Mouse (Mus musculus): ENCODE data around the gene Irgm2. TPM values are rescaled to one million over a fixed set of nuclear protein-coding genes. Genes with fewer than 3 reads are reported as not detected.
"Not testable (repeated sequence)": the region's sequence is repeated elsewhere in the genome, so short reads cannot be mapped to it uniquely, and the experiment has no call there.

Irgm2 gene
- polyA plus RNA-seq, 1 experiment from 2014 or later = 0.49 TPM

DNA sequence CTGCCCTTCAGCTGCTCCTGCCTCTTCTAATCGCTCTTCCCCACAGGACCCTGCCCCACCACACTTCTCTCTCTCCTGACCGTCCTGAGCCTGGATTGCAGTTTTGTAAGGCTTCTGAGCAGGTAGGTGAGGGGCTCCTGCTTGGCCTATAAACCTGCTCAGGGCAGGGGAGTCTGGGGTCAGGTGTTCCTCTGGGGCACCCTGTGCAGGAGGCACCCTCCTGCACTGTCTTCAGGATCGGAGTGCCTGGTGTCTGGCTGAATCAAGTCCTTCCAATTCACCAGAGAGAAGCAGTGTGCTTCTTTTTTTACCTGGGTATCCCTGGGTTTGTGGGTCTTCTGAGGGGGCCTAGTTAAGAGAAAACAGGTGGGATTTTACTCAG lies 15.6 kb downstream of the Irgm2 start:
- not testable (repeated sequence) for H3K9ac ChIP-seq; H3K27me3 ChIP-seq; ATAC-seq; H3K27ac ChIP-seq; H3K4me3 ChIP-seq; H3K4me1 ChIP-seq; H3K36me3 ChIP-seq (ENCODE audit: poor library complexity, severe bottlenecking); H3K9me3 ChIP-seq (replicated peaks)
- WGBS = 43% methylated on average over 2 of the region's 3 CpGs
- peak overlapping the region; percentile 39; the same call in 1 of the 2 replicates for H3K4me2 ChIP-seq

DNA sequence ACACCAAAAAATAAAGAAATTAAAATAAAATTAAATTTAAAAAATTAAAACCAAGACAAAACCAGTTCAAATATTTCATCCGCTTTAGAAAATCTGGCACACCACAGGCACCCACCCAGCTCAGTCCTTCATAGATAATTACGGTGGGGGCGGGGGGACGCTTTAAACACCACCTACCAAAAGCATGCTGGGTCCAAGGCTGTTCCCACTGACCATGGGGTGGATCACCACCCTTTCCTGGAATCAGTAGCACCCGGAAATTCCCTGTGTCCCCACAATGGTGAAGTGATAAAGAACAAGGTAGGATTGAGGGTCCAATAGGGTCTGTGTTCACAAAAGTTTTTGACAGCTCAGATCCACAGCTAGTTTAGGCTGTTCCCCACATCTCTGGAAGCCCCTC lies 16.4 kb downstream of the Irgm2 start:
- Histone ChIP-seq H3K9me3 (replicated peaks) (no peaks in the 10 kb centered on the region), H3K4me1 (peaks cover 4% of the 10 kb centered on the region; the same call in 1 of the 2 replicates), H3K27me3 (no peaks in the 10 kb centered on the region), H3K4me2 (no peak overlapping the region), H3K36me3 (ENCODE audit: poor library complexity, severe bottlenecking) (no peaks in the 10 kb centered on the region), H3K4me3 (no peak overlapping the region), H3K27ac (no peak overlapping the region), H3K9ac (no peak overlapping the region)
- no peak for ATAC-seq
- WGBS = 84% methylated on average over 5 of the region's 5 CpGs

DNA sequence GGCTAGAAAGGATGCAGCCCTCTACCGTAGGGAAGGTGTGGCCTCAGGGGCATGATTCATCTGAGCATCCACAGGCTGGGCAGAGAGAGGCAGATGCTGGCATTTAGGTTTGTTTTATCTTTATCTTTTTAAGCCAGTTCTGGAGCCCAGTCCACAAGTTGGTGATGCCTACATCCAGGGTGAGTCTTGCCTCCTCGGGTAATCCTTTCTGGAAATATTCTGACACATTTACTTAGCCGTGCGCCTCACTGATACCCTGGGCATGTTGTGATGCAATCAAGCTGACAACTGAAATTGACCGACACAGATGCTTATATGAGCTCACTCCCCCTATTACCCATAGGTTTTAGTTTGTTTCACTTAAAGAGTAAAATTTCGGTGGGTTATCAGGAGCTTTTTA lies 17.4 kb downstream of the Irgm2 start:
- no peaks in the 10 kb centered on the region for H3K4me1 ChIP-seq
- H3K27me3 ChIP-seq = no peaks in the 10 kb centered on the region
- no peak for ATAC-seq
- no peak overlapping the region for H3K27ac ChIP-seq
- no peak overlapping the region for H3K9ac ChIP-seq
- no peaks in the 10 kb centered on the region for H3K36me3 ChIP-seq (ENCODE audit: poor library complexity, severe bottlenecking)
- H3K4me3 ChIP-seq = no peak overlapping the region
- H3K4me2 ChIP-seq = no peak overlapping the region
- H3K9me3 ChIP-seq (replicated peaks) = no peaks in the 10 kb centered on the region
- 89% methylated on average over 6 of the region's 6 CpGs for WGBS

DNA sequence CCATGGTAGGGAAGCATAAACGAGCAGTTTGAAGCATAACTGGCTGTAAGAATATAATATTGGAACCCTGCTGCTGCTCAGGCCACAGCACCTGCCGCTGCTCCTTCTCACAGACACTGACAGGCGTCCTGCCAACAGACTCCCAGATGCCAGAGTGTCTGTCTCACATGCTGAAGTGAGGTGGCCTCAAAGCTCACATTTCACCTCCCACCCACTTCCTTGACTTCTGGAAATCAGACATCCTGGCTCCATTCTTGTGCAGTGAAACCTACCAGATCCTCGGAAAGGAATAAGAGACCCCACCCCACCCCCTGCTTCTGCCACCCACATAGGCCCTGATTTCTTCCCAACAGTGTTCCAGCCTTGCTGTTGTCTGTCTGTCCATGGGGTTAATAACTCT lies 24.3 kb downstream of the Irgm2 start:
- Histone ChIP-seq H3K9me3 (replicated peaks) (no peaks in the 10 kb centered on the region), H3K4me2 (no peak overlapping the region), H3K4me3 (no peak overlapping the region), H3K27ac (no peak overlapping the region), H3K36me3 (ENCODE audit: poor library complexity, severe bottlenecking) (no peaks in the 10 kb centered on the region), H3K27me3 (no peaks in the 10 kb centered on the region), H3K9ac (no peak overlapping the region), H3K4me1 (no peaks in the 10 kb centered on the region)
- 60% methylated on average over 4 of the region's 4 CpGs for WGBS
- no peak for ATAC-seq

DNA sequence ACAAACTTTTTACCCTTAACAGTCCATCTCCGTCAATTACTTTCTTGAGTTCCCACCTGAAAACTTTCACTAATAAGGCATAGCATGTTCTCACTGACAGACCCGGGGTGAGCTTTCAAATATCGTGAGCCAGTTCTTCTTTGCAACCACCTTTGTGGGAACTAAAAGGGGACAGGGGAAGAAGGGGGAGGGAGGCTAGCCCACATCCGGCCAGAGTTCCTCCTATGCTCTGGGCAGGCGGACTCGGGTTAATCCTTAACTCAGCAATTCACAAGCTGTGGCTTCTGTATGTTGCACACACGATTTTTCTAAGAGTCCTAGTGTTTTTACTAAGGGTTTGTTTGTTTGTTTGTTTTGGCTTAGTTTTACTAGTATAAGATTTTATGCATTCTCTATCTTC lies 24.9 kb downstream of the Irgm2 start:
- 71% methylated on average over 7 of the region's 7 CpGs for WGBS
- no peak overlapping the region for H3K4me3 ChIP-seq
- H3K9ac ChIP-seq = no peak overlapping the region
- H3K27ac ChIP-seq = no peak overlapping the region
- H3K4me2 ChIP-seq = no peak overlapping the region
- no peaks in the 10 kb centered on the region for H3K4me1 ChIP-seq
- H3K27me3 ChIP-seq = no peaks in the 10 kb centered on the region
- no peak for ATAC-seq
- H3K36me3 ChIP-seq (ENCODE audit: poor library complexity, severe bottlenecking) = no peaks in the 10 kb centered on the region
- H3K9me3 ChIP-seq (replicated peaks) = no peaks in the 10 kb centered on the region

DNA sequence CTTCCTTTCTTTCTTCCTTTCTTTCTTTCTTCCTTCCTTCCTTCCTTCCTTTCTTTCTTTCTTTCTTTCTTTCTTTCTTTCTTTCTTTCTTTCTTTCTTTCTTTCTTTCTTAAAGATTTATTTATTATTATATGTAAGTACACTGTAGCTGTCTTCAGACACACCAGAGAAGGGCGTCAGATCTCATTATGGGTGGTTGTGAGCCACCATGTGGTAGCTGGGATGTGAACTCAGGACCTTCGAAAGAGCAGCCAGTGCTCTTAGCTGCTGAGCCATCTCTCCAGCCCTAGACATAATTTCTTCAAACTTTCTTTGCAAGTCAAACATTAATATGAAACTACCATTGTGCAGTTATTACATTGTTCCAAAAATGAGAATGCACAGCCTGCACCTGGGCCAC lies 25.5 kb downstream of the Irgm2 start:
- H3K4me1 ChIP-seq; H3K36me3 ChIP-seq (ENCODE audit: poor library complexity, severe bottlenecking); H3K4me3 ChIP-seq; H3K27me3 ChIP-seq; H3K9ac ChIP-seq; ATAC-seq; H3K27ac ChIP-seq; H3K9me3 ChIP-seq (replicated peaks); H3K4me2 ChIP-seq: not testable (repeated sequence)
- 88% methylated on average over 2 of the region's 2 CpGs for WGBS

DNA sequence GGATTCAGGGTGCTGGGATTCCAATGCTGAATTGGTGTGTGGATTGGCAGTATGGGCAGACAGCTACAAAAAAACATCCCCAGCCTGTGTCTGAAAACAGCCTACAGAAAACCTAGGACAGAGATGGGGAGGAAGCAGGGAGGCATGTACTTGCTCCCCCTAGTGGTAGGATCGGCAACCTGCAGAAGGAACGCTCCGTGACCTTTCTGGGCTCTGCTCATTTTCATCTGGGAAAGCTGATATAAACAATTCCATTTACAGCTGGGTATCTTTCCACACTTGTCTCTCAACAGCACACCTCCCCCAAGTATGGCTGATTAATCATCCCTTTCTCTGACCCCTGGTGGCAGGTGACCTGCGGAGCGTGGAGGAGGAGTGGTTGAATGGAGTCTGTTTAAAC lies 26.2 kb downstream of the Irgm2 start:
- Histone ChIP-seq H3K27me3 (no peaks in the 10 kb centered on the region), H3K4me1 (no peaks in the 10 kb centered on the region), H3K9ac (no peak overlapping the region), H3K9me3 (replicated peaks) (no peaks in the 10 kb centered on the region), H3K36me3 (ENCODE audit: poor library complexity, severe bottlenecking) (no peaks in the 10 kb centered on the region), H3K27ac (no peak overlapping the region), H3K4me2 (no peak overlapping the region), H3K4me3 (no peak overlapping the region)
- WGBS = 5% methylated on average over 5 of the region's 5 CpGs
- ATAC-seq = 0 out of 2 replicates have a peak, but pooled peaks have one; percentile 6

DNA sequence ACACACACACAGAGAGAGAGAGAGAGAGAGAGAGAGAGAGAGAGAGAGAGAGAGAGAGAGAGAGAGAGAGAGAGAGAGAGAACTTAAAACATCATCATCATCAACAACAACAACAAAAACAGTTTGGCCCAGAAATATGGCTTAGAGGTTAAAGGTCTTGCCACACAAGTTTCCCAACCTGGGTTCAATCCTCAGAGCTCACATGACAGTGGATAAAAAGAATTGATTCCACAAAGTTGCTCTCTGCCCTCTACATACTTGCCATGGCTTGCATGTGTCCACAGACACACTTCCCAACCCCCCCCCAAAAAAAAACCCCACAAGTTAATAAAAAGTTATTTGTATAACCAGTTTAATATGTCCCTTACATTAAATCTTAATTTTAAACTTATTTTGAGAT lies 27.0 kb downstream of the Irgm2 start:
- Histone ChIP-seq H3K9me3 (replicated peaks) (no peaks in the 10 kb centered on the region), H3K4me1 (no peaks in the 10 kb centered on the region), H3K4me2 (no peak overlapping the region), H3K9ac (no peak overlapping the region), H3K4me3 (no peak overlapping the region), H3K27me3 (no peaks in the 10 kb centered on the region), H3K27ac (no peak overlapping the region), H3K36me3 (ENCODE audit: poor library complexity, severe bottlenecking) (no peaks in the 10 kb centered on the region)
- no peak for ATAC-seq

DNA sequence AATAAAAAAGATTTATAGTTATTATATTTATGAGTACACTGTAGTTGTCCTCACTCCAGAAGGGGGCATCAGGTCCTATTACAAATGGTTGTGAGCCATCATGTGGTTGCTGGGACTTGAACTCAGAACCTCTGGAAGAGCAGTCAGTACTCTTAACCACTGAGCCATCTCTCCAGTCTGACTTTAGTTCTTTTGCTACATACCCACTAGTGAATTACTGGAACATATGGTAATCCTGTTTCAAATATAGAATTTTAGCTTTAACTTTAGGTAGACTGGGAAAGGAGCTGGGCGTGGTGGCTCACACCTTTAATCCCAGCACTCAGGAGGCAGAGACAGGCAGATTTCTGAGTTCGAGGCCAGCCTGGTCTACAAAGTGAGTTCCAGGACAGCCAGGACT lies 28.6 kb downstream of the Irgm2 start:
- H3K36me3 ChIP-seq (ENCODE audit: poor library complexity, severe bottlenecking); H3K27me3 ChIP-seq; H3K4me3 ChIP-seq; ATAC-seq; H3K4me2 ChIP-seq; H3K4me1 ChIP-seq; H3K9ac ChIP-seq; H3K9me3 ChIP-seq (replicated peaks); H3K27ac ChIP-seq: not testable (repeated sequence)
- WGBS = 87% methylated on average over 2 of the region's 2 CpGs

DNA sequence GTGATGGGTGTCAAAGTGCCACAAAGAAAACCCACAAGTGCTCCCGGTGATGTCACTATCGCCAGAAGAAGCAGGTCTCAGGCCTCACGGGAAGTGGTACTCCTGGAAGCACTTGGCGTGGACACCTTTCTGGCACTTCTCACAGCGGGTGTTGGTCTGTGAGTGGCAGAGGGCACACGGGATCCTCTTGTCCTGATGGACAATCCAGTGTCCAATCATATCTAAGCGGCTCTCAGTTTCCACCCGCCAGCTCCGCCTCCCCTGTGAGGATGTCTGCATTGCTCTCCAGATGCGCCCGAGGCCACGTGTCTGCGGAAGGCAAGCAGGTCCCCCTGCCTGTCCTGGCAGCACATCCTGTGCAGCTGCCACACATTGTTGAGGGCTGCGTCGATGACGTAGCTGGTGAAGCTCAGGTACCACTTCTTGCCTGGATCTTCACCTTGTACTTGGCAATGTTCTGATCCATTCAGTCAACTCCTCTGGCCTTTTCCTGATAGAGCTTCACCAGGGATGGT lies 31.0 kb downstream of the Irgm2 start:
- Histone ChIP-seq H3K4me3 (no peak overlapping the region), H3K9ac (no peak overlapping the region), H3K36me3 (ENCODE audit: poor library complexity, severe bottlenecking) (no peaks in the 10 kb centered on the region), H3K4me1 (no peaks in the 10 kb centered on the region), H3K9me3 (replicated peaks) (no peaks in the 10 kb centered on the region), H3K4me2 (no peak overlapping the region), H3K27ac (no peak overlapping the region), H3K27me3 (no peaks in the 10 kb centered on the region)
- ATAC-seq = no peak
- WGBS = 78% methylated on average over 16 of the region's 16 CpGs

DNA sequence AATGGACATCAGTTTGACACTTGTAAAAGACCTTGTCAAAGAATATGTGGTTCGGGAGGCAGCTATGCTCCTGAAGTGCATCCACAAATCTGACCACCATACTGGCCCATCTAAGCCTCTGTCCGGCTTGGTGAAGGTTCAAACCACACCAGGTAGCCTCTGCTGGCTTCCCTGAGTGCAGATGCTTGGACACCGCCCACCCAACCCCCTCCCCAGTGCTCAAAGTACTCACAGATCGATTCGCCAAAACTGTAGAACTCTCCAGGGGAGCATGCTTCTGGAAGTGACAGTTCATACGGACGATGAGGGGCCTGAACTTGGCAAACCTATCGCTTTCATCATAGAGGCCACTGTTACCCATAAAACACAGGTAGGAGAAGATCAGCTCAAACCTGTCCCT lies 31.7 kb downstream of the Irgm2 start:
- no peak for ATAC-seq
- 85% methylated on average over 8 of the region's 8 CpGs for WGBS
- H3K27ac ChIP-seq = no peak overlapping the region
- no peaks in the 10 kb centered on the region for H3K9me3 ChIP-seq (replicated peaks)
- no peak overlapping the region for H3K9ac ChIP-seq
- H3K4me1 ChIP-seq = no peaks in the 10 kb centered on the region
- no peak overlapping the region for H3K4me2 ChIP-seq
- H3K36me3 ChIP-seq (ENCODE audit: poor library complexity, severe bottlenecking) = no peaks in the 10 kb centered on the region
- H3K27me3 ChIP-seq = no peaks in the 10 kb centered on the region
- H3K4me3 ChIP-seq = no peak overlapping the region

DNA sequence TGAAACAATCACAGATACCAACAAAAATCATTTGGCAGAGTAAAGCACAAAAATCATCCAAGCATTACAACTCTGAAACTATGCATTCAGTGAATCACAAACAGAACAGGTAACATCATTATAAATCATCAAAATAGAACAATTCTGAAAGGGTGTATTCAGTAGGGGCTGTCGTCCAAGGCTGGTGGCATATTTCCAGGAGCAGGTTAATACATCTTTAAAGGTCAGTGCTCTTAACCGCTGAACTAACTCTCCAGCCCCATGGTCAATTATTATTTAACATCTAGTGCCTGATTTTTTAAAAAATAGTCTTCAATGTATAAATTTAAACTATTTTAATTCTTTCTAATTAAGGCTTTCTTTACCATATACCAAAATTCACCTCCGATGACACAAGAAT lies 35.1 kb downstream of the Irgm2 start:
- not testable (repeated sequence) for H3K9ac ChIP-seq; ATAC-seq; H3K36me3 ChIP-seq (ENCODE audit: poor library complexity, severe bottlenecking); H3K27me3 ChIP-seq; H3K4me3 ChIP-seq; H3K4me2 ChIP-seq; H3K4me1 ChIP-seq; H3K9me3 ChIP-seq (replicated peaks); H3K27ac ChIP-seq
- WGBS = 80% methylated on average over 3 of the region's 3 CpGs

DNA sequence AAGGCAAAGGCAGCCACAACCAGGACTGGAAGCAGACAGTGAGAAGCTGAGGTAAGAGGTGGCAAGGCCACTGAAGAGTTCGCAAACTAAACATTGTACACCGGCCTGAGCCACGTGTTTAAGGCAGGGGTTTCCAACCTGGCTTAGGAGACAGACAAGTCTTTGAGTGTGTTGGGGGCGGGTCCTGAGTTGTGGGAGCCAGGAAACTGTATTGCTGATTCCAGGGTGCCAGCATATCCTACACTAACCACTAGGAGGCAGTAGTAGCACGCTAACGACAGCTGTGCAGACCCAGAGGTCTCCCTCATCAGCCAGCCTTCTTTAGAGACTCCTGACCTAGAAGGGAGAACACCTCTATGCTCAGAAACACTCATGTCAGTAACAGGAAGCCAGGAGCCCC lies 35.7 kb downstream of the Irgm2 start:
- H3K4me2 ChIP-seq = no peak overlapping the region
- H3K9ac ChIP-seq = no peak overlapping the region
- peaks cover 8% of the 10 kb centered on the region; the same call in 1 of the 2 replicates for H3K4me1 ChIP-seq
- H3K27ac ChIP-seq = no peak overlapping the region
- no peak overlapping the region for H3K4me3 ChIP-seq
- WGBS = 18% methylated on average over 6 of the region's 6 CpGs
- no peaks in the 10 kb centered on the region for H3K9me3 ChIP-seq (replicated peaks)
- no peaks in the 10 kb centered on the region for H3K27me3 ChIP-seq
- ATAC-seq = no peak
- no peaks in the 10 kb centered on the region for H3K36me3 ChIP-seq (ENCODE audit: poor library complexity, severe bottlenecking)
